Mouse (Mus musculus) liver, postnatal 0 days (tissue): ENCODE data around the gene Rtn3. TPM values are rescaled to one million over a fixed set of nuclear protein-coding genes. Genes with fewer than 3 reads are reported as not detected.

Source experiments
- ATAC-seq: fragments of 200-750 bp; cut with Nextera tagmentation; 2 replicates; pipeline ENCODE4 v1.8.0; 2017; ENCODE audit warnings: mild to moderate bottlenecking, moderate library complexity
- DNase-seq: peaks from one replicate; pipeline ENCODE4 v3.0.0-alpha.2; 2016
- H3K27ac ChIP-seq: fragments of 300-500 bp; sonication (generic); 2 replicates; pipeline ENCODE4 v1.5.1; 2014; ENCODE audit warnings: antibody characterized with exemption, moderate library complexity, mild to moderate bottlenecking, low read depth
- H3K27me3 ChIP-seq: fragments of 300-500 bp; sonication (generic); 2 replicates; pipeline ENCODE4 v1.6.1; 2014; ENCODE audit warnings: low read length, control low read depth, mixed read lengths; ENCODE audit not compliant: insufficient read depth
- H3K36me3 ChIP-seq: fragments of 300-500 bp; sonication (generic); replicated peaks from 2 replicates; pipeline ENCODE4 v1.6.1; 2014; ENCODE audit warnings: mild to moderate bottlenecking, control low read depth, low read length, moderate library complexity, mixed read lengths; ENCODE audit not compliant: insufficient read depth
- H3K4me1 ChIP-seq: fragments of 300-500 bp; sonication (generic); 2 replicates; pipeline ENCODE4 v1.6.1; 2014; ENCODE audit warnings: antibody characterized with exemption, mild to moderate bottlenecking, control low read depth; ENCODE audit not compliant: insufficient read depth
- H3K4me2 ChIP-seq: fragments of 300-500 bp; sonication (generic); 2 replicates; pipeline ENCODE4 v1.6.1; 2014; ENCODE audit warnings: low read depth, mild to moderate bottlenecking, low read length, moderate library complexity, mixed read lengths
- H3K4me3 ChIP-seq: fragments of 300-500 bp; sonication (generic); 2 replicates; pipeline ENCODE4 v1.5.1; 2014; ENCODE audit warnings: low read depth, low read length
- H3K9ac ChIP-seq: fragments of 300-500 bp; sonication (generic); replicated peaks from 2 replicates; pipeline ENCODE4 v1.6.1; 2014; ENCODE audit warnings: mild to moderate bottlenecking, moderate library complexity
- H3K9me3 ChIP-seq: fragments of 300-500 bp; sonication (generic); 2 replicates; pipeline ENCODE4 v1.6.1; 2016; ENCODE audit warnings: mild to moderate bottlenecking, control low read depth, low read length, mixed read lengths
- CTCF ChIP-seq: sonication (generic); IDR thresholded peaks from 2 replicates; pipeline ENCODE4 v1.5.1; 2016; ENCODE audit warnings: antibody characterized with exemption, low read depth
- EP300 ChIP-seq: IDR thresholded peaks from 2 replicates; pipeline ENCODE4 v1.6.1; 2016; ENCODE audit warnings: antibody characterized with exemption, low read depth, mild to moderate bottlenecking
- WGBS: fragments of 180-500 bp; shearing (Covaris S2); extraction: QIAGEN DNeasy Blood & Tissue Kit; methylation state at CpG from one replicate; pipeline ENCODE4 v1.1.7; 2014; ENCODE audit not compliant: insufficient replicate concordance; 5-methylcytosine and 5-hydroxymethylcytosine counted together
- polyA plus RNA-seq: library from polyadenylated mRNA; unstranded; fragments of >200 nt; fragmentation: Nextera tagmentation; extraction: Ambion mirVana; gene quantifications from 2 replicates; pipeline ENCODE4 v1.2.1, GENCODE M21; 2015

Rtn3 gene
- polyA plus RNA-seq, 1 experiment from 2014 or later, result 62.2 TPM

DNA sequence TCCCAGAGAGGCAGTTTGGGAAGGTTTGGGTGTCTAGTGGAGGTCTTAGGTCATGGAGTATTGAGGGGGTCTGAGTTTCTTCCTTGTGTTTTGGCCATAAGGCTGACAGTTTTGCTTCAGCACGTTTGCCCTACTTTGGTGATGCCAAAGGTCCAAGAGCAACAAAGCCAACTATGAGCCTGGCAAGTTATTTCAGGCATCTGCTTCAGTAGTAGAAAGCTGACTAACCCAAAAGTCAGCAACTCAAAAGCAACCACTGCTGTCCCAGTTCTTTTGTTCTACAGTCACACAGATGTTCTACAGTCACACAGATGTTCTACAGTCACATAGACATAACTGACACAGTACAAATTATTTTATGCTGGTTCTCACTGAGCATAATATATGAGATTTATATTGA is 37.5 kb downstream of the Rtn3 start:
- Histone ChIP-seq H3K9ac (no peak overlapping the region), H3K4me2 (no peak overlapping the region), H3K27ac (peak overlapping the region; percentile 40), H3K27me3 (no peaks in the 10 kb centered on the region), H3K9me3 (no peaks in the 10 kb centered on the region), H3K36me3 (no peaks in the 10 kb centered on the region; the same call in 1 of the 2 replicates), H3K4me3 (no peak overlapping the region), H3K4me1 (peaks cover 8% of the 10 kb centered on the region)
- TF ChIP-seq EP300, result no peak
- TF ChIP-seq CTCF, result no peak
- 64% methylated on average over 1 of the region's 1 CpGs for WGBS
- DNase-seq (no peak), ATAC-seq (0 out of 2 replicates have a peak, but pooled peaks have one; percentile 33)

DNA sequence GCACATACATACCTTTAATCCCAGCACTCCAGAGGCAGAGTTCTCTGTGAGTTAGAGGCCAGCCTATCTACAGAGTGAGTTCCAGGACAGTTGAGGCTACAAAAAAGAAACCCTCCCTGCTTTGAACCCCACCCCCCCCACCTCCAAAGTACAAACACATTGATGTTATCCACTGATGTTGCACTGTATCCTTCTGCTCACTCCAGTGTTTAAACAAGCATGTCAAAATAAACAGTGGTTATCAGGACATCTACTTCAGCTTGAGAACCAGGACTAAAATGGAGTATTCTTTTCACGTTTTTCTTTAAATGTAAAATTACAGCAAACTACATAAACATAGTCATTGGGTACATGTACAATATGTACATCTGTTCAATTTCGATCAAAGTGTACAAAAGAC is 38.0 kb downstream of the Rtn3 start:
- peak overlapping the region; percentile 40 for H3K27ac ChIP-seq
- no peak overlapping the region for H3K9ac ChIP-seq
- peaks cover 8% of the 10 kb centered on the region for H3K4me1 ChIP-seq
- no peaks in the 10 kb centered on the region for H3K27me3 ChIP-seq
- ATAC-seq, result peak; percentile 50
- WGBS, result 69% methylated on average over 2 of the region's 2 CpGs
- no peak overlapping the region for H3K4me3 ChIP-seq
- H3K4me2 ChIP-seq, result no peak overlapping the region
- no peaks in the 10 kb centered on the region; the same call in 1 of the 2 replicates for H3K36me3 ChIP-seq
- H3K9me3 ChIP-seq, result no peaks in the 10 kb centered on the region
- DNase-seq, result no peak
- TF ChIP-seq CTCF (no peak), EP300 (no peak)

DNA sequence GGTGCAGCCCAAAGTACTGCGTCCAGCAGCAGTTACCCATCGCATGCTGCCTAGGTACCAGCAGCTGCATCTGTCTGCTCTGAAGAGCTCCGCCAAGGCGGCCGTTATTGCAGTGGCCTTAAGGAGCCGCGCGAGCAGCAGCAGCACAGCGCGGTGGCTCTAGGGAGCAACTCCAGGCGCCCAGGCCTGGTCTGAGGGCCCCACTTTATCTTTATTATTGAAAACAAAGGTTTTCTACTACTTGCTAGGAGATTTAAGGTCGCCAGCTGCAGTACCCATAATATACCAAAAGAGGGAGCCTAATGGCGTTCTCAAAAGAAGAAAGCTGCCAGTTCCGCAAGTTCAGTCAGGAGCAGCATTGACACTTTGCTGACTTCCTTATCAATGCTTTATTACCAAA is 41.6 kb downstream of the Rtn3 start:
- H3K9me3 ChIP-seq, result no peaks in the 10 kb centered on the region
- no peaks in the 10 kb centered on the region for H3K27me3 ChIP-seq
- no peak overlapping the region; the same call in 1 of the 2 replicates for H3K4me2 ChIP-seq
- H3K4me1 ChIP-seq, result peaks cover 8% of the 10 kb centered on the region
- peak; percentile 52 for DNase-seq
- no peak for TF ChIP-seq EP300
- peak; percentile 74 for TF ChIP-seq CTCF
- no peaks in the 10 kb centered on the region; the same call in 1 of the 2 replicates for H3K36me3 ChIP-seq
- no peak for ATAC-seq
- H3K27ac ChIP-seq, result no peak overlapping the region
- no peak overlapping the region for H3K9ac ChIP-seq
- H3K4me3 ChIP-seq, result no peak overlapping the region
- 71% methylated on average over 14 of the region's 14 CpGs for WGBS

DNA sequence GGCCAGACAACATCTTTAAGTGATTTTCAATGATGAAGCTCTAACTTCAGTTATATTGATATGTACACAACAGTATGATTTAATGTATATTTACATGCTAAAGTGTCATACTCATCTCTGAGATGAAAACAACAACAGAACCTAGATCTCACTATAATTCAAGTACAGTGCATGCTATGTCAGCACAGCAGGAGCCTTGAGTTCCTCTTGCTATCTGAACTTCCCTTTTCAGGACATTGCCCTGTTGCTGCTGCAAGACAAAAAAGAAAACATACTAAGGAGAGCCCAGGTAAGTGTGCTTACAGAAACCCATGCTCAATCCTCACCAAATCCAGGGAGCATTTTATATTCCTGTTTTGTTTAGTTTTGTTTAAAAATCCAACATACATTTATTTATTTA is 44.8 kb downstream of the Rtn3 start:
- DNase-seq (no peak), ATAC-seq (no peak)
- Histone ChIP-seq H3K36me3 (peaks cover 22% of the 10 kb centered on the region), H3K4me2 (no peak overlapping the region), H3K4me1 (0 out of 2 replicates have a peak, but pooled peaks cover 3% of the 10 kb centered on the region), H3K4me3 (no peak overlapping the region), H3K27ac (no peak overlapping the region), H3K9ac (no peak overlapping the region), H3K9me3 (no peaks in the 10 kb centered on the region), H3K27me3 (no peaks in the 10 kb centered on the region)
- TF ChIP-seq EP300 (no peak), CTCF (no peak)

DNA sequence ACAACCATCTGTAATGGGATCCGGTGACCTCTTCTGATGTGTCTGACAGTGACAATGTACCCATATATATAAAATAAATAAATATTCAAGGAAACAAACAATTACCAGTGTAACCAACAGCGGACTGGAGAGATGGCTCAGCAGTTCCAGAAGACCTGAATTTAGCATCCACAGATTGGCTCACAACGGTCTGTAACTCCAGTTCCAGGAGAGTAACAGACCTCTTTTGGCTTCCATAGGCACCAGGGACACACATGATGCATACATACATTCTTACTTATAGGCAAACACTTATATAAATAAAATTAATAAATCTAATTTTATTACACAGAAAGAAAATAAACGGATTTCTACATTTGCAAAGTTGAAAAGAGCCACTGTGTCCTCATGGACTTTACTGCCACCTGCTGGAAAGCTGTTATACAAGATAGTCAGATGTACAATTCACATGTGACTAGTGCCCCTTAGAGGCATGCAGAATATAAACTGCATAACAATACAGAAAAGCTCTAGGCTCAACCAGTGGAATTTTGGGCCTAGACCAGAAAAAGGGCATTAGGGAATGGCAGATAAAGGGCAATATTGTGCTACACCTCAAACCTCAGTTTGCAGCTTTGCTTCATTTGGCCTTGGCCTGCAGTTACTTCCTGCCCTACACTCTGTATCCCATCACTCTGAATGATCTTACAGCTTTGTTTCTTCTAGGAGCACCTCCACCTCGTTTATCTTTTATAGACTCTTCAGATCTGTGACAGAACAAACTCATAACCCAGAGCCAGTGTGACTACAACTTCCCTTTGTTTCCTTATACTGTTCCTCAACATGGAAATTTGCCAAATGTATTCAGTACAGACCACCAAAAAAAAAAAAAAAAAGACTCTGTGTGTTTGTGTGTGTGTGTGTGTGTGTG is 46.8 kb downstream of the Rtn3 start:
- DNase-seq (no peak), ATAC-seq (0 out of 2 replicates have a peak, but pooled peaks have one; percentile 43)
- WGBS, result 69% methylated on average over 5 of the region's 5 CpGs
- H3K36me3 ChIP-seq, result peaks cover 39% of the 10 kb centered on the region
- H3K27me3 ChIP-seq, result no peaks in the 10 kb centered on the region
- 0 out of 2 replicates have a peak, but pooled peaks cover under 1% of the 10 kb centered on the region for H3K4me1 ChIP-seq
- peak; percentile 82 for TF ChIP-seq CTCF
- no peak for TF ChIP-seq EP300
- H3K9me3 ChIP-seq, result no peaks in the 10 kb centered on the region
- H3K4me2 ChIP-seq, result no peak overlapping the region
- no peak overlapping the region for H3K27ac ChIP-seq
- H3K9ac ChIP-seq, result no peak overlapping the region
- H3K4me3 ChIP-seq, result no peak overlapping the region

DNA sequence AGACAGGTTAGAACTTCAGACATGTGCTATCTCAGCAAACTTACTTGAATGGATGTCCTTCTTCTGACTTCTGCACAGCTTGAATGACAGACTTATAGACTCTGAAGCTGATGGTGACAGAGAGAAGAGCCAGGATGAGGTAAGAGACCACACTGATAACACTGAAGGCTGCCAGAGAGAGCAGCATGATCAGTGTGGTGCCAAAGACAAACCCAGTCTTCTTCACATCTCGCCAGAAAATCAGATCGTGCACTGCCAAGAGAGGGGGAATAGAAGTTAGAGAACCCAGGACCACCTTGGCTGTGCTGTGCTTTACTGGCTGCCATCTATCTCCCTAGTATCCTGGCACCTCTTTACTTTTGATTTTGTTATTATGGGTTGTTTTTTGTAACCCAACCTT is 48.2 kb downstream of the Rtn3 start:
- ATAC-seq (no peak), DNase-seq (no peak)
- Histone ChIP-seq H3K4me2 (no peak overlapping the region), H3K9ac (no peak overlapping the region), H3K9me3 (no peaks in the 10 kb centered on the region), H3K36me3 (peaks cover 52% of the 10 kb centered on the region), H3K27me3 (no peaks in the 10 kb centered on the region), H3K4me3 (no peak overlapping the region), H3K27ac (no peak overlapping the region), H3K4me1 (no peaks in the 10 kb centered on the region)
- TF ChIP-seq CTCF (no peak), EP300 (no peak)
- 77% methylated on average over 2 of the region's 2 CpGs for WGBS
